23 mouse cellular contexts compared by ENCODE assay signal in the genomic region with DNA sequence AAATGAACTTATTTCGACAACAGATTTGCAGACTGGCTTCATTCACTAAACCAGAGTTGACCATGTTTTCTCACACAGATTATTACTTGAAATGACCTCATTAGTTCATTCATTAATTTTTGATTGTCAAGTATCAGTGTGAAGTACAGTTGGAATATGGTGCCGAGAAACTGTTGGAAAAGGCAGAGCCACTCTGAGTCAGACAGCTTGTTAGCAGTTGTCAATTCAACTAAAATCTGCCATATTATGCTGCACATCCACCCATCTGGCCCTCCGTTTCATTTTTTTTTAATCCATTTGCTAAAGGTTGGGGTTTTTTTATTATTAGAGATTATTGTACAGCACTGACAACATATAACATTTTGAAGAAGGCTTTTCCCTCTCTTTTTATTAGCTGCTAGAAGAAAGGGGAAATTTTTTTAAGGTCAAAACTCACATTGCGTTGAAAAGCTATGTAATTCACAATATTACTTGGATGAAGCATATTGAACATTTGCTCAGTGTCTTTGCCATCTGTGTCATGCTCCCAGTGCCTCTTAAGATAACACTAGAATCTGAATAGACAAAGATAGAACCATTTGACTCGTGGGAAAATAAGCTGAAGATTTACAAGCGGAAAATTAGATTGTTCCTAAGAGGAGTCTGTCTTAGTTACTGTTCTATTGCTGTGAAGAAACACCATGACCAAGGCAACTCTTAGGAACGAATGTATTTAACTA.
"Had no signal": no experiment of that assay in that cellular context is flagged by ENCODE, and none has a peak within 500 bp of the region (broad histone marks: within the 10 kb centered on the region; RNA-seq: fewer than 3 reads in every experiment).

No protein-coding gene starts in this region.

- H3K9ac ChIP-seq: limb, embryonic 13.5 days; liver, embryonic 12.5 days; liver, embryonic 15.5 days; lung, embryonic 15.5 days; midbrain, embryonic 13.5 days; neural tube, embryonic 13.5 days had no signal

- H3K27me3 ChIP-seq: limb, embryonic 13.5 days; liver, embryonic 12.5 days; liver, embryonic 15.5 days; lung, embryonic 15.5 days; megakaryocyte, embryonic 14.5 days; midbrain, embryonic 13.5 days; neural tube, embryonic 13.5 days had no signal

- H3K9me3 ChIP-seq: limb, embryonic 10.5 days; limb, embryonic 13.5 days; liver, embryonic 12.5 days; liver, embryonic 15.5 days; lung, embryonic 15.5 days; midbrain, embryonic 10.5 days; midbrain, embryonic 13.5 days; neural tube, embryonic 13.5 days had no signal

- H3K36me3 ChIP-seq: limb, embryonic 10.5 days; limb, embryonic 13.5 days; liver, embryonic 12.5 days; liver, embryonic 15.5 days; lung, embryonic 15.5 days; midbrain, embryonic 10.5 days; midbrain, embryonic 13.5 days; neural tube, embryonic 13.5 days had no signal

- DNase-seq: kidney, adult 18-20 months; kidney, adult 9 months; kidney, postnatal 14 days; liver; lung, adult 18-20 months; lung, postnatal 10 days; lung, postnatal 36 days; right cerebral cortex, adult 18-20 months; right cerebral cortex, postnatal 14 days; right cerebral cortex, postnatal 4 days; thymus, postnatal 25 days had no signal

- H3K27ac ChIP-seq: limb, embryonic 10.5 days; limb, embryonic 13.5 days; liver, embryonic 12.5 days; liver, embryonic 15.5 days; lung, embryonic 15.5 days; midbrain, embryonic 10.5 days; midbrain, embryonic 13.5 days; neural tube, embryonic 13.5 days; stomach, postnatal 0 days had no signal

- H3K4me2 ChIP-seq: limb, embryonic 13.5 days; liver, embryonic 12.5 days; liver, embryonic 15.5 days; lung, embryonic 15.5 days; midbrain, embryonic 13.5 days; neural tube, embryonic 13.5 days had no signal

- ATAC-seq: liver, embryonic 12.5 days; midbrain, embryonic 13.5 days; midbrain, embryonic 16.5 days had no signal

- H3K4me1 ChIP-seq: limb, embryonic 10.5 days; limb, embryonic 13.5 days; liver, embryonic 12.5 days; liver, embryonic 15.5 days; lung, embryonic 15.5 days; megakaryocyte, embryonic 14.5 days; midbrain, embryonic 10.5 days; midbrain, embryonic 13.5 days; neural tube, embryonic 13.5 days had no signal

- H3K4me3 ChIP-seq: limb, embryonic 10.5 days; limb, embryonic 13.5 days; liver, embryonic 12.5 days; liver, embryonic 15.5 days; lung, embryonic 15.5 days; megakaryocyte, embryonic 14.5 days; midbrain, embryonic 10.5 days; midbrain, embryonic 13.5 days; myocyte; neural tube, embryonic 13.5 days had no signal
